Mouse (Mus musculus): ENCODE measurements around the gene Prss34.

The Prss34 gene

DNA sequence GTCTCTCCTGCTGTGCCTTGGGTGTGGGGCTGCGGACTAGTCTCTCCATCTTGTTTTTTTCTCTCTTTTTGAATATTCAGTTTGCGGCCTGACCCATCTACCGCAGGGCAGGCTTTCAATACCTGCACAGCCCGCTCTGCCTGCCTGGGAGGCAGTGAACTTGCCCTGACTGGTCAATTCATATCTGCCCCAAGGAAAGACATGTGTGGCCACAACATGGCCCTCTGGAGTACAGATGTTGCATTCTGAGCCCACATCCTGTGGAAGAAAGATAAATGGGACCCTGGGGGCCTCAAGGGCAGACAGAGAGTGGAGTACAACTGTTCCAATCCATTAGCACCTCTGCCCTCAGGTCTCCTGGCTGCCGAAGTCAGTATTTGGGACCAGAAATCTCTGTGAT, at the start of gene Prss34:
Gene Prss34 (plus strand): TSS at position 301 of the 400 bp plus-strand sequence.
- DNase-seq: no peak

DNA sequence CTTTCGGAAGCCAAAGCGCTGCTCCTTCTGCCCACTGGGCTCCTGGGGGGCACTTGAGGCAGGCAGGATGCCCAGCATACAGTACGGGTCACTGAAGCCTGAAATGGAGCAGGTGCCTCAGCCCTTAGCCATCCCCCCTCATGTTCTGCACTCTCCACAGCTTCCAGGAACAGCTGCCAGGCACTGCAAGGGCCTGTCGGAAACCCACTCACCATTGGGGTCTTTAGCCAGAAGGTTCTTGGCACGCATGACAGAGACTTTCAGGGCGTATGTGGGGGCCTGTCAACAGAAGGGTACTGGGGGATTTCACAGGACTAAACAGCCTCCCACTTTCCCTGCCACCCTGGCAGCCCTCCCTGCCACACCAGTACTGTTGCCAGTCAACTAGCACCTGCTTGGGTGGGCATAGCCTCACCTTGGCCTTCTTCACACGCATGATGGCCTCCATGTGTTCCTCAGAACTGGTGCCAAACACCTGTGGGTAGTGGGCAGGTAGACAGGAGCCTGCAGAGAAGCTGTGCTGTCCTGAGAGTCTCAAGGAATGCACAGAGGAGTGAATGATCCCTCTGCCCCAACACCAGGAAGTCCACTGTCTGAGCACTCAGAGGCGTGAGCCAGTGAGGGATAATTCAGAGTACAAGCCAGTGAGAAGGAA, 47.9 kb upstream of the Prss34 start:
- DNase-seq: no peak

DNA sequence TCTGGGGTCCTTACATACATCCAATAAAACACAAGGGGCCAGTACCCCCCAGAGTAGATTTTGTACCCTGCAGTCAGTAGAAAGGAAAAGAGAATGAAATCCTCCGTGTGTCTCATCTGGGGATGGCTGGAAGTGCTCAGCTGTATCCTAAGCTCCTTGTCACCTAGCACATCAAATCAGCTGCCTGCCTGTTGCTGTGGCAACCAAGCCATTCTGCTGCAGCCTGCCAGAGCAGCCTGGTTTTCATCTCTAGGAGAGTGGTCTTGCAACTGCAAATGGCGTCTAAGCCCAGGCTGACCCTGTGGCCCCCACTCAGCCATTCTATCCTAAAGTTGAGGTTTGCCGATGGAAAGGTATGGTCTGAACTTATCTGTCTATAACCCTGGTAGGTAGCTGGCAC, 45.6 kb upstream of the Prss34 start:
- DNase-seq: no peak

GRCm38 (mm10) chr17:25253760-25254159, 44.4 kb upstream of the Prss34 start:
- DNase-seq: no peak

DNA sequence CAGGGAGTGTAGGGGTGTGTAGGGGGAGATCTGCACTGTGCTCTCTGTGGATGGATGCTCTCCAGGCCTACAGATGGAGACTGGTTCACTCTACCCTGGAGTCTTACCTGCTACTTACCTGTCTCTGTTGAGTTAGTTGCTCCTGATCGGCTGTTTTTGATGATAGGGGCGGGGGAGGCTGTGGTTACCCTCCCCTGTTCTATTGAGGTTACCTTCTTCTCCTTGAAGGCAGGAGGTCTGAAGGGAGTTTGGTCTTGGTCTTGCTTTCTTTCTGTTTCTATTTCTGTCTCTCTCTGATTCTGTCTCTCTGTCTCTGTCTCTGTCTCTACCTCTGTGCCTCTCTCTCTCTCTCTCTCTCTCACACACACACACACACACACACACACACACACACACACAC, 43.1 kb upstream of the Prss34 start:
- DNase-seq: no peak

DNA sequence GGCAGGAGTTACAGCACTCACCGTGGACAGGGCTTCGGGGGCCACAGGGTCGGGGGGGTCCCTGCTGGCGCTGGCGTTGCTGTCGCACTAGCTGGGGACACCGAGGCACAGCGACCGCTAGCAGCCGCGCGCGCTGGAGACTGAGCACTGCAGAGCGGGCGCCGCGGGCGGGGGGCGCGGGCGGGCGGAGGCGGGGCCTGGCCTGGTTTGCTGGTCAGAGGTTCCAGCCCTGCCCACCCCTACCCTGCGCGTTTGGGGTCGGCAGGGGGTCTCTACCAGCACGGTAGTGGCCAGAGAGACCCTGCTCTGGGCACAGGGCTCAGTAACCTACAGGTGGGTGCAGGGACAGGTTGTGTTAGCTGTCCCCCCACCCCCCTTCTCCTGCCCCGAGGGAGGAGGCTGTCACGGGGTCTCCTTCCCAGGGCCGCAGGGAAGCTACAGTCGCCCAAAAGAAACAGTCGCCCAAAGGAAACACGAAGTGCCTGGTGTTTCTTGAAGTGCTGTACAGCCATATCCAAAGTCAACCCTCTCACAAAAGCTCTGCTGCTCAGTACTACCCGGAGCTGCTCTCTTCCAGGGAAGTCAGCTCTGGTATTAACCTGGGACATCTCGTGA, 41.9 kb upstream of the Prss34 start, which contains the start of gene Baiap3:
Gene Baiap3 (minus strand): TSS at position 225 of the 615 bp plus-strand sequence.
- no peak for DNase-seq

GRCm38 (mm10) chr17:25257804-25258261, 40.4 kb upstream of the Prss34 start:
- no peak for DNase-seq

GRCm38 (mm10) chr17:25264453-25264852, 33.7 kb upstream of the Prss34 start:
- peak; percentile 37 for DNase-seq

- DNase-seq: no peak
Measured at GRCm38 (mm10) chr17:25270795-25271335, 27.3 kb upstream of the Prss34 start.

GRCm38 (mm10) chr17:25272326-25272725, 25.9 kb upstream of the Prss34 start:
- no peak for DNase-seq

DNA sequence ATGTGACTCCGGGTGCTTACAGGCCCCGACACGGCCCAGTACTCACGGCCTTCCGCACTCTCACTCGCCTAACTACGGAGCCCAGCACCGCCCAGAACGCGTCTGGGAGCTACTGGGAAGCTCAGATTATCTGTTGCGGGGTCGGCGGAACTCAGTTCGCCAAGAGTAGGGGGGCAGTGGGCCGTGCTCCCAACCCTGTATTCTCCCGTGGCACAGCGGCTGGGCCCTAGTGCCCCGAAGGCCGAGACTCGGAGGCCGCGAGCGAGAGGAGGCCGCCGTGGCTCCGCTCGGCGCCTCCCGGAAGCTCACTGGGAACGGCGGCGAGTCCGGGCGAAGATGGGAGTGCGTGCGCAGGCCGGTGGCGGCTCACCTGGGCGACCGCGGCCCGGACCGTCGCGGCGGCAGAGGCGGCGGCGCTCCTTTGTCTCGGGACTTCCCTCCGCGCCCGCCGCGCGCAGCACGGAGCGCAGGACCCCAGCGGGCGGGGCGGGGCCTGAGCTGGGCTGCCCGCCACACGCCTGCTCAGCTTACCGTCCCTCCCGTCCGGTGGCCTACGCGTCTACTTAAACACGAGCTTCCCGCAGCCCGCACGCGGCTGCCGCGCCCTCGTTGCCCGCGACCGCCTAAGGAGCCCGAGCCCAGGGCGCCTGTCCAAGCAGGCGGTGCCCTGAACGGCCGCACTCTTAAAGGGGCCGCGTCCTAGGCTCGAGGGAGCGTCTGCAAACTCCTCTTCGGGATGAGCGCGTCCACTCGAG, 25.1 kb upstream of the Prss34 start:
- DNase-seq: peak; percentile 91

- DNase-seq: peak; percentile 93
Measured at GRCm38 (mm10) chr17:25273706-25274501, 24.3 kb upstream of the Prss34 start.

GRCm38 (mm10) chr17:25274571-25275346, 23.4 kb upstream of the Prss34 start, which contains the start of gene Ube2i:
TSS of gene Ube2i (minus strand) at chr17:25274622.
- no peak for DNase-seq

DNA sequence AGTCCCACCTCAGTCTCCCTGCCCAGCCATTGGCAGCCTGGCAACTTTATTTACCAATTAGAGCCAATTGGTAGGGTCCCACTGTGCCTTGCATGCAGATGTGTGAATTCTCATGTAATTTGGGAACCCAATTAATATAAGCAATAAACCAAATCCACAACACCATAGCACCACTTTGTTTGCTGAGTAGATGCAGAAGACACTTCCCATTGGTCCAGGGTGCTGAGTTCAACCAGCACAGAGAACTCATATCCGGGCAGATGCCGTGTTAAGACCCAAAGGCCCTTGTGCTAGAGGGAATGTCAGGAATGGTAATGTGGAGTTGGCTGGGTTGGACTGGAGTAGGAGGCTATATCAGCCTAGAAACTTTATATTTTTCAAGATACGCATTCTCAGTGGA, 22.4 kb upstream of the Prss34 start:
- DNase-seq: no peak

DNA sequence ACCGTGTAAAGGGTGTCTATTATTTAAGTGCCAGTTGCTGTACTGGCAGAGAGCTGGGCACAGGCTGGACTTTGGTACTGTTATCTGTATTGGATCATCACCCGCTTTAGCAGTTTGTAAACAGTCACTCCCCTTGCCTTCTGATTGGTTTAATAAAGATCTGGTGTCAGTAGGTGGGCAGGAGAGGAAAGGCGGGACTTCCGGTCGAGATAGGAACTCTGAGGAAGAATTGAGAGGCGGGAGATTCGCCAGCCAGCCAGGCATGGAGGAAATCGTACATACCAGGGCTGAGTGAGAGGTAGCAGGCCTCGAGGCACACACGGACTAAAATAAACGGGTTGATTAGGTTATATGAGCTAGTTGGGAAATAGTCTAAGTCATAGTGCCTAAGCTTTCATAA, 16.1 kb upstream of the Prss34 start:
- peak; percentile 39 for DNase-seq

GRCm38 (mm10) chr17:25285033-25285432, 13.2 kb upstream of the Prss34 start:
- peak; percentile 36 for DNase-seq

GRCm38 (mm10) chr17:25288842-25289241, 9.4 kb upstream of the Prss34 start:
- no peak for DNase-seq

DNA sequence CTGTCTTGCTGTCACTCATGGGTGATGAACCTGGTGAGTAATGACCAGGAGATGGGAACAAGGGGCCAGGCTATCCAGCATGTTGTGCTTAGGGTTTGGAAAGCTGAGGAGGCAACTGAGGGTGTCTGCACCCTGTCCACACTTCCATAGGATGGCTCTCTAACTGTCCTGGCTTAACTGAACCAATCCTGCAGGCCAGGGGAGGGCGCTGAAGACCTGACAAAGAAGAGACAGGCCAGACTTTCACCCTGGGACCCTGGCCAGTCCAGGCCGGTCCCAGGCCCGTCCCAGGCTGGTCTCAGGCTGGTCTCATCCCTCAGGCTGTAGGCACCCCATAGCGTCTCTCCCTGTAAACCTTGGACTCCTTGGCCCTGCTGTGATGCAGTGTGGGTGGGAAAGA, 7.8 kb upstream of the Prss34 start:
- DNase-seq: no peak

GRCm38 (mm10) chr17:25293495-25293894, 4.7 kb upstream of the Prss34 start:
- no peak for DNase-seq

DNA sequence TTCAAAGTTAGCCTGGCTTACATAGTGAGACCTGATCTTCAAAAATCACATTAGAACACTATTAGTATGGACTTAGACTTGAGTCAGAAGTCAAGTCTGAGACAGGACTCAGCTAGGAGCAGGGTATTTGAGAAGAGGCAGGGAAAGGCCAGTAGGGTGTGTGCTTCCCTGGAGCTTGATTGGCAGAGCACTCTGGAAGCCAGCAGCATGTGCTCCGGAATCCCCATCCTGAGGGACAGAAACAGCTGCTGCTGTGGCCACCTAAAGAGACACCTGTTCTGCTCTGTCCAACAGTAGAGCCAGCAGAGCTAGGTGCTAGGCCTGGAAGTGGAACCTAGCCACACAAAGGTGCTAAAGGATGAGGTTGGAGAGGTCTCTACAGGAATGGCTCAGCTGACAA, 4.1 kb upstream of the Prss34 start:
- no peak for DNase-seq

DNA sequence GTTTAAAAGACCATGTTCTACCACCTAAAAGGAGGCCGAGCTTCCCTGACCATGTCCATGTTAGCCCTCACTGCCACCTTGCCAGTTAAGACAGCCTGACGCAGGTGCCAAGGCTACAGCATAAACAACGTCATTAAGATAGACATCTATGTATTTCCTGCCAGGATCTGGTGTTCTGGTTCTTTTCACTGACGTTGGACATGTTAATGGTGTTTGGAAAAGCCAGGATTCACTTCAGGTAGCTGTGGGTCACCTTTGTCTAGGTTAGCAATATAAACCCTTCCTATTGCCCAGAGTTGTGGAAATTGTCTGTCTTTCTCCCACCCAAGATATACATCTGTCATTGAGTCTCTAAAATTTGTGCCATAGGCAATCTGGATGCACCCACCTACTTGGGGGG, 10.2 kb downstream of the Prss34 start, which contains the start of gene Prss28:
Gene Prss28 (plus strand): TSS at position 301 of the 400 bp plus-strand sequence.
- no peak for DNase-seq

DNA sequence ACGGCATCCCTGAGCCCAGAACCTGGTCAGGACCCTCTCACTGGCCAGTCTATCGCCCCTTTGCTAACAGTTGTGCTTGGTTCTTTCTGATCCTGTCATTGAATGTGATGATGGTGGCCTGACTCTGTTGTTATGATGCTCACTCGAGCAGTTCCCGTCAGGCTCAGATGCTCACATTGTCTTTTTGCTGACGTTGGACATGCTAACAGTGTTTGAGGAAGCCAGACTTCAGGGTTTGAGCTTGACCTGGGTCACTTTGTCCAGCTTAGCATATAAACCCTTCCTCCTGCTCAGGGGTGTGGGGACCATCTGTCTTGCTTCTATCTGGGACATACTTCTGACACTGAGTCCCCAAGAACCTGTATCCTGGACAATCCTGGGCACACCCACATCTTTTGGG, 20.2 kb downstream of the Prss34 start, which contains the start of gene Prss29:
Gene Prss29 (plus strand): TSS at position 301 of the 400 bp plus-strand sequence.
- DNase-seq: no peak
